Mouse (Mus musculus) cerebellum, adult 18-20 months (tissue): Measurements from ENCODE around the gene Ankrd2.
A peak's percentile ranks its signal among the peaks of the same experiment; 100 is the strongest.
"Not testable (repeated sequence)": the region's sequence is repeated elsewhere in the genome, so short reads cannot be mapped to it uniquely, and the experiment has no call there.

ENCODE experiments used
- DNase-seq, 2 experiments: peaks; one replicate each; pipeline ENCODE4 v3.0.0; 2021

Ankrd2 gene

DNA sequence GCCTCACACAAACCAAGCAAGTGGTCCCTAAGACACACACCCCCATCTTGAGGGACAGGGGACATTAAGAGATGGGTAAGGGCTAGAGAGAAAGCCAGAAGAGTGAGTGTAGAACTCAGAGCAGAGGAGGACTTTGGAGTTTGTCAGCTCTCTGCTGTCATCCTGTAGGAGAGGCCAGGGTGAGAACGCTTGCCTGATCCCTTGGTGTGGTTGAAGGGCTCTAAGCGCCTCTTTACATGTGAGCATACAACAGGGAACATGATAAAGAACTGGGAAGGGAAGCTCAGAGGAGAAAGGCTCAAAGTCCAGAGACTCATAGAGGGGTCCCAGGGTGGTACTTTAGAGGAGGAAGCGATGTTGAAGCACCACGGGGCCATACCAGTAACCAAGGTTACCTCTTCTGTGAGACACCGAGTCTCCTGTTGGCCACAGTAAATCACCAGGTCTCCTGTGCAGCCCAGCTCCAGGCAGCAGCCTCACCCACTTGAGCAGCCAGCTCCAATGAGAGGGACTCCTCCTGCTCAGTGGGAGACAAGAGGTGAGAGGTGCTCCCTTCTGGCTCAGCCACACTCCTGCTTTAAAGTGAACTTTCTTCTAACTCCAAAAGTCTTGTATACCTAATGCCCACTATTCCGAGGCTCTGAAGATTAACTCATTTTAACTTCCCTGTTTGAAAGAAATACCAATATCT is 21.1 kb downstream of the Ankrd2 start:
- no peak for DNase-seq

DNA sequence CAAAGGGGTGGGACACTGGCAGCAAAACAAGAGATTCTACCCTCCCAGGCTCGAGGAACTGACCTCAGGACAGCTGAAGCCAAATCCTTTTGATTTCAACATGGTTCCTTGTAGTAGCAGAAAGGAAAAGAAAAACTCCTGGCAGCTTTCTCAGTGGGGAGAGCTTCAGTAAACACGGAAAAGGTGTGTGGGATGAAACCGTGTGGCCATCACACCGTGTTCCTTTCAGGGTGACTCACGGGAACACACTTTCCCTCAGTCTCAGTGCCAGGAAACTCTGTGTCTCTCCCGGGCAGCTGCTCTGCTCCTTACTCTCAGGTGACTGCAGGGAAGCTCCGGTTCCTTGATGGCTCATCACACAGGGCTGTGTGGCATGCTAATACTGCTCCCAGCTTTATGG is 22.6 kb downstream of the Ankrd2 start:
- no peak for DNase-seq

DNA sequence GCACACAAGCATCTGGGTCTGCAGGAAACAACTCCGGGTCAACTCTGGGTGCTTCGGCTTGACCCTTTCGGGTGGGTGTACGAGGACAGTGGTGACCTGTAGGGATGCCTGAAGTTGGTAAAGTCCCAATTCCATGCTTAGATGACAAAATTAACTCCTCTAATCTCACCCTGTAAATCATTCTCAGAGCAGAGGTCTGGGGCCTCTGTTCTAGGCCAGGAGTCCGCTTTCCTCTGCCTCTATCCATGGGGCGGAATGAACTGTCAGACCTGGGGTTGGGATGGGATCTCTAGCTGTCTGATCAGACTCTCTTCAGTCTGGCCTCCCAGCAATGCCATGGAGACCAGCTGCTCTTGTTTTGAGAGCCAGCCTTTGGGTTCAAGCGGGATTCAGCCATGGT is 25.6 kb downstream of the Ankrd2 start:
- no peak for DNase-seq

- no peak for DNase-seq
Measured at GRCm38 (mm10) chr19:42068441-42069240, 32.8 kb downstream of the Ankrd2 start.

DNA sequence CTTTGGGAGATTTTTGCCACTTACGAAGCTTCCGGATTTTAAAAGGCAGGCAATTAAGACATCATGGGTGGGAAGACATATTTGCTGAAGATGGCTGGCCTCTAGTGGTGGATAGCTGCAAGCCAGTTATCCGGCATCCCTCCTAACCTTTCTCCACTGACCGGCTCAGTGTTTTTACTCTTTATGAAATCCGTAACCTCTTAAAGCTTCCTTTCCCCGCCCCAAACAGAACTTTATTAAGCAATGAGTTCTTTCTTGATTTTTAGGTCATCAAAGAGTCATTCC is 33.4 kb downstream of the Ankrd2 start:
- DNase-seq, result peak; percentile 33 to 40

DNA sequence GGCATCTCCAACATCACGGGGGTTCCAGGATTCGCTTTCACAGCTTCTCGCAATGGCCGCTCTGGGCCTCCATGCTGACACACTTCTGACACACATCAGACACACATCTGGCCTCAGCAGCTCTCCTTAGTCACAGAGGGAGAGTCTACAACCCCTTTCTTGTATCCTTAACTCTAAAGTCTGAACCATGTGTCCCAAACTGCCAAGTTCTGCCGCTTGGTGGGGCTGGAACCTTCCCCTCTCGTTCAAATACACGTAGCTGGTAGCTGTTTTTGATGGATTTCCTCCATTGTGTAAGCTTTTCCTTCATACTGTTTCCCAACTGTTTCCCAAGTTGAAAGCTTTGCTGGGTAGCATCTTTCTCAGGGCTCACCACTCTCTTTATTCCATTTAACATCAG is 35.4 kb downstream of the Ankrd2 start:
- no peak for DNase-seq

GRCm38 (mm10) chr19:42071886-42072608 is 36.2 kb downstream of the Ankrd2 start:
- no peak for DNase-seq

GRCm38 (mm10) chr19:42072802-42073201 is 37.0 kb downstream of the Ankrd2 start:
- no peak for DNase-seq

DNA sequence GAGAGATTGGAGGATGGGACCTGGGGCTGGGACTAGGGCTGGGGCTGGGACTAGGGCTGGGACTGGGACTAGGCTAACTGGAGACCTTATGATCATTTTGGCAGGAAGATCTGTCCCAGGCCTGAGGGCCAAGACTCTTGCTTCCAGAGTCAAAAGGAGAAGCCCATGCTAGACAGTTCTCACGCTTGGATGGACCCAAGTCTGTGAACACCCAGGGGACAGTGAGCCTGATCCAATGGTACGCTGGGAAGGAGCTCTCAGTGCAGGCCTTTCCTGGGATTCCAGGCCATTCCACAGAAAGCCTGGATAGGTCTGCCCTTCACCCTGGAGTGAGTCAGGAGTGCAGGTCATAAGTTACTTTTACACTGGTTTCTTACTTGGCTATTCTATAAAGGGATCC is 39.3 kb downstream of the Ankrd2 start:
- DNase-seq, result no peak

GRCm38 (mm10) chr19:42075992-42076391 is 40.2 kb downstream of the Ankrd2 start:
- DNase-seq, result no peak

- DNase-seq, result no peak
Measured at GRCm38 (mm10) chr19:42078566-42078965, 42.8 kb downstream of the Ankrd2 start.

DNA sequence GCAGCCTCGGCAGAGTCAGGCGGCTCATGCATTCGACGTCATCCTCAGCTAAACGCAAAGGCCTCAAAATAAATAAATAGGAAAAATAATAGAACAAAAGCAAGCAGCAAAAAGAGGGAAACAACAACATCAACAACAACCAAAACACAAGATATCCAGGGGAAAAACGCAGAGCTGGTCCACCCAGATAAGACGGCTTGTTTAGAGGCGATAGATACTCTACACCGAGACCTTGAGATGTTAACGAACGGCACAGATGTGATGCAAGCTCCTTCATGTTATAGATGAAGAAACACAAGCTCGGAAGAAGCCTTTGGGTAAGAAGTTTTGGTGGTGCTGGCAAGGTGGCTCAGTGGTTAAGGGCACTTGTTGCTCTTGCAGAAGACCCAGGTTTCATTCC is 43.2 kb downstream of the Ankrd2 start:
- DNase-seq, result no peak

DNA sequence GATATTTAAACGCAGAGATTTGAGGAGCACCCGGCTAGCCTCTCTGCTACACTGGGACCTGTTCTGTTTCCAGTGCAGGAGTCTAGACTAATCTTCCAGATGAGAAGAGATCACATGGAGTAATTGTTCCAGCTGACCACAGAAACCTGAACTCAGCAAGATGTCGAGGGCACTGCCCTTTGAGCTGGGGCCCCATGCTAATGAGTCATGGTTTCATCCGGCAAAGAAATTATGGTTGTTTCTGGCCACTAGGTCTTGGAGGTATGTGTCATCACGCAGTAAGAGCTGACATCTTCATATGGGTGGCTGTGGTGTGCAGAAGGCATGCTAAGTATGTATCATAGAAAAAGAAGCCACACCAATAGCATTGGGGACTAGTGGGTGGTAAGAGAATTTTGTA is 44.1 kb downstream of the Ankrd2 start:
- DNase-seq, result no peak

DNA sequence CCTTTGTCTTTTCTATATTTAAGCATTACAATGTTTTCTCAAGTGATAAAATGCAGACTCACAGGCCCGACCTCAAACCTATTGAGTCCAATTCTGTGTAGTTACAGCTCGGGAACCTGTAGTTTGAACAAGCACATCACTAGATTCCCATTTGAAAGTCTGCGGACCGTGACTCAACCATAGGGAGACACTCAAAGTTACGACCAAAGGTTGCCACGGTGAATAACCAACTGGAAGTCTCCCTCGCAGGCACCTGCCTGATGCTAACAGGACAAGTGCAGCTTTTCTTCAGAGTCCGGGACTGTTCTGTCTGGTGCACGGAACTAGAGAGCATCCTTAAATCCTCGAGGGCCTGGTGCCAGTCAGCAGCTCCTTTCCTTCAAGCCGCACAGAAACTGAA is 44.7 kb downstream of the Ankrd2 start:
- no peak for DNase-seq

DNA sequence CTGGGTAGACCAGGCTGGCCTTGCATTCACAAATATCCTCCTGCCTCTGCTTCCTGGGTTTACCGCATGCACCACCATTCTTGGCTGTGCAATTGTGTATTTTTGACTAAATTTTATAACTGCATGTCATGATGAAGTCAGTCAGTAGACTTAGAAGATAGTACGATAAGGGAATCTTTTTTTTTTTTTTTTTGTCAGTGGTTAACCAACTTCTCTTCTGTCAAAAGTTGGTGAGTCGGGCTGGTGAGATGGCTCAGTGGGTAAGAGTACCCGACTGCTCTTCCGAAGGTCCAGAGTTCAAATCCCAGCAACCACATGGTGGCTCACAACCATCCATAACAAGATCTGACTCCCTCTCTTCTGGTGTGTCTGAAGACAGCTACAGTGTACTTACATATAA is 45.8 kb downstream of the Ankrd2 start:
- DNase-seq, result not testable (repeated sequence)

- no peak for DNase-seq
Measured at GRCm38 (mm10) chr19:42085690-42086089, 49.9 kb downstream of the Ankrd2 start.

DNA sequence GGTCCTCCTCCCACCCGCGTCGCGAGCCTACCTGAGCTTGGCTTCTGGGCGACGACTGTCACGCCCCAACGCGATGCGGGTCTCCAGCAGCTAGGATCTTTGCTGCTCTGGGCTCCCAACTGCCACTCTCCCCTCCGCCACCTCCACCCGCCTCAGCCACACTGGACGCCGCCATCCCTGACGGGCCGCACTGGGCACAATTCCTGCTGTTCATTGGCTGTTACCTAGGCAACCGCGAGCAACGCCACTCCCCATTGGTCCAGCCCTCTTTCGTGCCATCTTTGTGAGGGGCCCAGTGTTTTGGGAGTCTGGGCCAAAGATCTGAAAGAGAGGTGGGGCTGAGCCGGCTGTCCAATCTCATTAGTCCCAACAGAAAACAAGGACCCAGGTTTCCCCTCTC is 50.4 kb downstream of the Ankrd2 start, which contains the start of gene Morn4:
Morn4 (minus strand) TSS at position 192 of the 400 bp plus-strand sequence.
- DNase-seq, result peak; percentile 91 to 94

DNA sequence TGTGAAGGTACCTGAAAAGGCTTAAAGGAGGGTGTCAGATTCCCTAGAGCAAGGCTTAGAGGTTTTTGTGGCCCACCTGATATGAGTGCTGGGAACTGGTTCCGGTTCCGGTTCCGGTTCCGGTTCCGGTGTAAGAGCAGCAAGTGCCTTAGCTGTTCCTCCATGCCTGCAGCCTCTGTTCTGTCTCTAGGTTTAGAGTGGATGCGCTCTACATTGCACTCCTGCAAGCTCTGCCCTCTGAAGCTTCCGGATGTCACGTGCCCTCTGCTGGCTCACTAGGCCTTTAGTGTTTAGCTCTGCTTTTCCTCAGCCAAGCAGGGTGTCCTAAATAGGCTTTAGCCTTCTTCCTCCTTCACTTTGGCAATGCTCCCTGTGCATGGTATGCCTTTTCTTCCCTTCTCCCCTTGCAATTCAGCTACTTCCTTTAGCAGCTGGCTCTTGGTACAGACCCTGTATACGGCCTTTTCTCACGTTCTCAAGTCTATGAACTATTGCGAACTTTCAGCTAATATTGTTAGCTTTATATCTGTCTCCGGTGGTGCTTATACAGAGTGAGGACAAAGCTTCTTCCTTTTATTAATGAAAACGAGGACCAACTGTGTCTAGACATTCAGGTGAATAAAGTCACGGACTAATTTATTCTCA is 53.4 kb downstream of the Ankrd2 start:
- DNase-seq, result peak; percentile 56 to 57

GRCm38 (mm10) chr19:42089748-42090595 is 54.2 kb downstream of the Ankrd2 start, which contains the start of gene Pi4k2a:
Pi4k2a (plus strand) TSS chr19:42090470.
- peak; percentile 97 to 100 for DNase-seq

GRCm38 (mm10) chr19:42090637-42091141 is 54.9 kb downstream of the Ankrd2 start:
- peak in 1 of 2 experiments; percentile 32 for DNase-seq
